Mouse (Mus musculus): ENCODE data around the gene Ubb.
A peak's percentile ranks its signal among the peaks of the same experiment; 100 is the strongest.
"Not testable (repeated sequence)": the region's sequence is repeated elsewhere in the genome, so short reads cannot be mapped to it uniquely, and the experiment has no call there.

Gene Ubb

GRCm38 (mm10) chr11:62550727-62551225 lies at the start of gene Ubb:
Ubb (plus strand) TSS chr11:62551171.
- DNase-seq (ENCODE audit: inconsistent age in 2 of 2, low spot score in 1 of 2), result peak; percentile 99 to 100

GRCm38 (mm10) chr11:62507683-62508082 lies 43.3 kb upstream of the Ubb start:
- no peak for DNase-seq (ENCODE audit: inconsistent age in 2 of 2, low spot score in 1 of 2)

GRCm38 (mm10) chr11:62508365-62508764 lies 42.6 kb upstream of the Ubb start:
- not testable (repeated sequence) for DNase-seq (ENCODE audit: inconsistent age in 2 of 2, low spot score in 1 of 2)

- DNase-seq (ENCODE audit: inconsistent age in 2 of 2, low spot score in 1 of 2), result not testable (repeated sequence)
Observed at GRCm38 (mm10) chr11:62508816-62509215, 42.2 kb upstream of the Ubb start.

GRCm38 (mm10) chr11:62509571-62509970 lies 41.4 kb upstream of the Ubb start:
- DNase-seq (ENCODE audit: inconsistent age in 2 of 2, low spot score in 1 of 2), result peak in 1 of 2 experiments; percentile 37

- no peak for DNase-seq (ENCODE audit: inconsistent age in 2 of 2, low spot score in 1 of 2)
Observed at GRCm38 (mm10) chr11:62510956-62511355, 40.0 kb upstream of the Ubb start.

GRCm38 (mm10) chr11:62511444-62512202 lies 39.3 kb upstream of the Ubb start:
- DNase-seq (ENCODE audit: inconsistent age in 2 of 2, low spot score in 1 of 2), result no peak

- DNase-seq (ENCODE audit: inconsistent age in 2 of 2, low spot score in 1 of 2), result no peak
Observed at GRCm38 (mm10) chr11:62512529-62513080, 38.4 kb upstream of the Ubb start.

- no peak for DNase-seq (ENCODE audit: inconsistent age in 2 of 2, low spot score in 1 of 2)
Observed at GRCm38 (mm10) chr11:62513311-62513710, 37.7 kb upstream of the Ubb start.

- DNase-seq (ENCODE audit: inconsistent age in 2 of 2, low spot score in 1 of 2), result peak; percentile 68 to 88
Observed at GRCm38 (mm10) chr11:62518991-62519390, 32.0 kb upstream of the Ubb start.

GRCm38 (mm10) chr11:62522283-62522682 lies 28.7 kb upstream of the Ubb start:
- DNase-seq (ENCODE audit: inconsistent age in 2 of 2, low spot score in 1 of 2), result no peak

- no peak for DNase-seq (ENCODE audit: inconsistent age in 2 of 2, low spot score in 1 of 2)
Observed at GRCm38 (mm10) chr11:62537089-62537488, 13.9 kb upstream of the Ubb start.

- peak in 1 of 2 experiments; percentile 56 for DNase-seq (ENCODE audit: inconsistent age in 2 of 2, low spot score in 1 of 2)
Observed at GRCm38 (mm10) chr11:62537590-62537989, 13.4 kb upstream of the Ubb start.

GRCm38 (mm10) chr11:62538321-62539088 lies 12.5 kb upstream of the Ubb start:
- peak; percentile 65 to 90 for DNase-seq (ENCODE audit: inconsistent age in 2 of 2, low spot score in 1 of 2)

GRCm38 (mm10) chr11:62539089-62539890 lies 11.7 kb upstream of the Ubb start, which contains the start of gene Cenpv:
Cenpv (minus strand) TSS chr11:62539261.
- DNase-seq (ENCODE audit: inconsistent age in 2 of 2, low spot score in 1 of 2), result peak; percentile 80 to 94

- no peak for DNase-seq (ENCODE audit: inconsistent age in 2 of 2, low spot score in 1 of 2)
Observed at GRCm38 (mm10) chr11:62540167-62540566, 10.8 kb upstream of the Ubb start.

GRCm38 (mm10) chr11:62540969-62541368 lies 10.0 kb upstream of the Ubb start:
- DNase-seq (ENCODE audit: inconsistent age in 2 of 2, low spot score in 1 of 2), result no peak

- DNase-seq (ENCODE audit: inconsistent age in 2 of 2, low spot score in 1 of 2), result no peak
Observed at GRCm38 (mm10) chr11:62541581-62541980, 9.4 kb upstream of the Ubb start.

GRCm38 (mm10) chr11:62543991-62544390 lies 7.0 kb upstream of the Ubb start:
- DNase-seq (ENCODE audit: inconsistent age in 2 of 2, low spot score in 1 of 2), result no peak

GRCm38 (mm10) chr11:62549782-62550181 lies 1.2 kb upstream of the Ubb start:
- peak; percentile 86 to 95 for DNase-seq (ENCODE audit: inconsistent age in 2 of 2, low spot score in 1 of 2)

- DNase-seq (ENCODE audit: inconsistent age in 2 of 2, low spot score in 1 of 2), result peak; percentile 61 to 89
Observed at GRCm38 (mm10) chr11:62550227-62550685, 715 bp upstream of the Ubb start.
